Mouse (Mus musculus) MEL (cell line): ENCODE measurements around the gene Fen1.

ENCODE experiments used
- CHD2 ChIP-seq: IDR thresholded peaks from 2 replicates; pipeline ENCODE4 v1.6.1; 2011; ENCODE audit warnings: low read length, improper control_type of control experiment
- CTCF ChIP-seq, 3 experiments: IDR thresholded peaks in 2 of 3; conservative IDR thresholded peaks in 1 of 3; 2 replicates each; pipeline ENCODE4 v1.5.1; 2011 to 2012; ENCODE audit warnings: low read length in 3 of 3, low read depth in 2 of 3, mild to moderate bottlenecking in 2 of 3, improper control_type of control experiment in 1 of 3, inconsistent platforms in 1 of 3, mixed read lengths in 1 of 3, moderate library complexity in 1 of 3; ENCODE audit not compliant: control insufficient read depth in 1 of 3, insufficient read depth in 1 of 3, poor library complexity in 1 of 3, severe bottlenecking in 1 of 3
- ZC3H11A ChIP-seq: IDR thresholded peaks from 2 replicates; pipeline ENCODE4 v1.6.1; 2012; ENCODE audit warnings: low read depth, mild to moderate bottlenecking, inconsistent platforms, low read length, improper control_type of control experiment

- TF ChIP-seq CHD2 (no peak), CTCF (IDR thresholded peaks at IDR 0.05 in 2 of 3, conservative IDR thresholded peaks at IDR 0.05 in 1 of 3; ENCODE audit: control insufficient read depth in 1 of 3, insufficient read depth in 1 of 3, low read depth in 2 of 3, low read length in 3 of 3, poor library complexity in 1 of 3, severe bottlenecking in 1 of 3) (no peak), ZC3H11A (no peak)
Measured at GRCm38 (mm10) chr19:10213796-10214471, 10.0 kb upstream of the Fen1 start.
